Mouse (Mus musculus): ENCODE results near the gene Gm45623. TPM values are rescaled to one million over a fixed set of nuclear protein-coding genes. Genes with fewer than 3 reads are reported as not detected.

The Gm45623 gene
- polyA plus RNA-seq, 1 experiment from 2014 or later = 4.5 TPM

GRCm38 (mm10) chr13:56765284-56766032 lies 11.8 kb upstream of the Gm45623 start:
- Histone ChIP-seq H3K4me3 (ENCODE audit: low read depth, low read length) (no peak overlapping the region), H3K36me3 (ENCODE audit: control insufficient read depth, insufficient read depth, low read length) (no peaks in the 10 kb centered on the region), H3K27ac (ENCODE audit: low read length) (peak overlapping the region; percentile 33; the same call in 1 of the 2 replicates), H3K4me1 (ENCODE audit: control insufficient read depth, insufficient read depth, low read length) (peaks cover 9% of the 10 kb centered on the region; the same call in 1 of the 2 replicates), H3K27me3 (ENCODE audit: control insufficient read depth, insufficient read depth, low read length) (no peaks in the 10 kb centered on the region), H3K9ac (replicated peaks; ENCODE audit: low read depth, low read length) (no peak overlapping the region), H3K9me3 (ENCODE audit: control insufficient read depth, low read depth, low read length) (no peaks in the 10 kb centered on the region), H3K4me2 (replicated peaks; ENCODE audit: low read depth, low read length) (peak overlapping the region; percentile 17)
- 34% methylated on average over 25 of the region's 25 CpGs for WGBS
- ATAC-seq (ENCODE audit: insufficient number of reproducible peaks, insufficient read depth, low FRiP score, low read depth) = no peak

DNA sequence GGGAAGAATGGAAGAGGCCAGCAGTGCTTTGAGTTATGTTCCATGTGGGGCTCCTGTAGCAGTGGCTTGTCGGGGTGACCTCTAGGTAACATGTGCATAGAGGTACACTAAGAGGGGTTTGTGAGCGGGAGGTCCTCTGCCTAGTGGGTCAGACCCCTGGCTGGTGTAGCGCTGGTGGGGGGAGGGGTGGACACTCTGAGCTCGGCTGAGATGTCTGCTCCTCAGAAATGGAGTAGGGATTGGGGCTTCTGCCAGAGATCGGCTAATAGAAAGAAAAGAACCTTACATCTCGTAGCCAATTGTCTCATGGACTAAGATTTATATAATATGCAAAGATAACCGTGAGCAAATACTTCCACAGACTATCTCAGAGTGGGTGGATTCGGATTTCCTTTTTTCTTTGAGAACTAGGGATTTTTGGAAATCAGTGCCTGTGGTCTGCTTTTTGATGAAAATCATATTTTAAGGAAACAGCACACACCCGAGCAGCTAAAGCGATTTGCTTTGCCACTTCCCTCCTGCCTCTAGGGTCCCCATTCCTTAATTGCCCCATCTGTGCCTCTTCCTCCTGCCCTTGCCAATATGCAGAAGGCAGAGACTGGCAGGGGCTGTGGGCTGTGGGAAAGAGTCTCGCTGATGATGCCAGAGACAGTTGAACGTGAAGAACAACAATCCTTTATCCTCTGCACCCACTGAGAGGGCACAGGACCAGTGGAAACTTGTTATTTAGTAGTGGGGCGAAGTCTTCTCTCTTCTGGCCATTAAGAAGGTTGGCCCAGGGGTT lies 9.0 kb upstream of the Gm45623 start:
- WGBS = 30% methylated on average over 13 of the region's 13 CpGs
- Histone ChIP-seq H3K27me3 (ENCODE audit: control insufficient read depth, insufficient read depth, low read length) (no peaks in the 10 kb centered on the region), H3K4me3 (ENCODE audit: low read depth, low read length) (no peak overlapping the region), H3K36me3 (ENCODE audit: control insufficient read depth, insufficient read depth, low read length) (no peaks in the 10 kb centered on the region), H3K4me2 (replicated peaks; ENCODE audit: low read depth, low read length) (no peak overlapping the region), H3K9ac (replicated peaks; ENCODE audit: low read depth, low read length) (no peak overlapping the region), H3K27ac (ENCODE audit: low read length) (no peak overlapping the region), H3K9me3 (ENCODE audit: control insufficient read depth, low read depth, low read length) (no peaks in the 10 kb centered on the region), H3K4me1 (ENCODE audit: control insufficient read depth, insufficient read depth, low read length) (peaks cover 5% of the 10 kb centered on the region; the same call in 1 of the 2 replicates)
- no peak for ATAC-seq (ENCODE audit: insufficient number of reproducible peaks, insufficient read depth, low FRiP score, low read depth)

DNA sequence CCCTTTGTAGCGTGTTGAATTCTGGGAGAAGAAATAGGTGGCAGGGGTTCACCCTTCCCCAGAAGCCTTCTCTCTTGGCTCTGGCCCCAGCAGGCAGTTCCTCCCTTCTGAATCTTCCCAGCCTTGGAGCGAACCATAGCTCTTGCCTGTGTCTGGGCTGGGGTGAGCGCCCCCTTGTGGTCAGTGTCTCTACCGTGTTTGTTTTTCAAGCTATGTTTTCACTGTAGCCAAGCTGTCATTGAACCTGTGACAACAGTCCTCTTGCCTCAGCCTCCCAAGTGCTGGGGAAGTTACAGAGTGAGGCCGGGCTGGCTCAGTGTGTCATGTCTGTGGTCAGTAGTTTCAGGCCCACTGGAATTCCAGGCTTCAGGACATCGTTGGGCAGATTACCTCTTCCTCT lies 4.9 kb upstream of the Gm45623 start:
- no peak overlapping the region for H3K9ac ChIP-seq (replicated peaks; ENCODE audit: low read depth, low read length)
- H3K9me3 ChIP-seq (ENCODE audit: control insufficient read depth, low read depth, low read length) = no peaks in the 10 kb centered on the region
- H3K27ac ChIP-seq (ENCODE audit: low read length) = peak overlapping the region; percentile 52; the same call in 1 of the 2 replicates
- 30% methylated on average over 6 of the region's 6 CpGs for WGBS
- no peak overlapping the region for H3K4me3 ChIP-seq (ENCODE audit: low read depth, low read length)
- no peaks in the 10 kb centered on the region for H3K36me3 ChIP-seq (ENCODE audit: control insufficient read depth, insufficient read depth, low read length)
- H3K4me2 ChIP-seq (replicated peaks; ENCODE audit: low read depth, low read length) = no peak overlapping the region
- H3K27me3 ChIP-seq (ENCODE audit: control insufficient read depth, insufficient read depth, low read length) = 0 out of 2 replicates have a peak, but pooled peaks cover 6% of the 10 kb centered on the region
- no peak for ATAC-seq (ENCODE audit: insufficient number of reproducible peaks, insufficient read depth, low FRiP score, low read depth)
- peaks cover 8% of the 10 kb centered on the region; the same call in 1 of the 2 replicates for H3K4me1 ChIP-seq (ENCODE audit: control insufficient read depth, insufficient read depth, low read length)

DNA sequence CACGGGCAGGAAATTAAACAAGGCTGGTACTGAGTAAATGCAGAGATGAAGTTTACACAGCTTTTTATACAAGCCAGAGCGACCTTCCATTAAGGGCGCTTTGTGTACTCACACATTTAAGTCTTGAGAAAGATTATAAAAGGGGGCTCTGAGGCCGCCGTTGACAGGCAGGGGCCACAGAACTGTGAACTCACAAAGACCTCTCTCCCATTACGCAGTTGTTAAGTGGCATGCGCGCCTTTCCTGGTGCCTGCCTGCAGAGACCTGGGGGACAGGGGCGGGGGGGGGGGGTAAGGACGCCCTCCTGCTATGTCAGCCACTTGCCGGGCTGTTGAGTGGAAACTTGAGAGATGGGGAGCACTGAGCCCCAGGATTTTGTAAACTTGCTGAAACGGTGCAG lies 3.6 kb upstream of the Gm45623 start:
- ATAC-seq (ENCODE audit: insufficient number of reproducible peaks, insufficient read depth, low FRiP score, low read depth) = peak; percentile 62
- peak overlapping the region; percentile 13; the same call in 1 of the 2 replicates for H3K4me2 ChIP-seq (replicated peaks; ENCODE audit: low read depth, low read length)
- peak overlapping the region; percentile 52; the same call in 1 of the 2 replicates for H3K27ac ChIP-seq (ENCODE audit: low read length)
- H3K27me3 ChIP-seq (ENCODE audit: control insufficient read depth, insufficient read depth, low read length) = peaks cover 12% of the 10 kb centered on the region; the same call in 1 of the 2 replicates
- 23% methylated on average over 12 of the region's 12 CpGs for WGBS
- H3K9ac ChIP-seq (replicated peaks; ENCODE audit: low read depth, low read length) = no peak overlapping the region
- H3K36me3 ChIP-seq (ENCODE audit: control insufficient read depth, insufficient read depth, low read length) = no peaks in the 10 kb centered on the region
- no peak overlapping the region for H3K4me3 ChIP-seq (ENCODE audit: low read depth, low read length)
- peaks cover 21% of the 10 kb centered on the region; the same call in 1 of the 2 replicates for H3K4me1 ChIP-seq (ENCODE audit: control insufficient read depth, insufficient read depth, low read length)
- no peaks in the 10 kb centered on the region for H3K9me3 ChIP-seq (ENCODE audit: control insufficient read depth, low read depth, low read length)

GRCm38 (mm10) chr13:56755871-56756270 lies 2.2 kb upstream of the Gm45623 start:
- peaks cover 21% of the 10 kb centered on the region; the same call in 1 of the 2 replicates for H3K4me1 ChIP-seq (ENCODE audit: control insufficient read depth, insufficient read depth, low read length)
- no peaks in the 10 kb centered on the region for H3K36me3 ChIP-seq (ENCODE audit: control insufficient read depth, insufficient read depth, low read length)
- WGBS = 55% methylated on average over 6 of the region's 6 CpGs
- H3K4me2 ChIP-seq (replicated peaks; ENCODE audit: low read depth, low read length) = no peak overlapping the region
- peak; percentile 67; the same call in 1 of the 2 replicates for ATAC-seq (ENCODE audit: insufficient number of reproducible peaks, insufficient read depth, low FRiP score, low read depth)
- no peak overlapping the region for H3K4me3 ChIP-seq (ENCODE audit: low read depth, low read length)
- H3K27me3 ChIP-seq (ENCODE audit: control insufficient read depth, insufficient read depth, low read length) = peaks cover 12% of the 10 kb centered on the region; the same call in 1 of the 2 replicates
- H3K27ac ChIP-seq (ENCODE audit: low read length) = peak overlapping the region; percentile 1; the same call in 1 of the 2 replicates
- no peak overlapping the region for H3K9ac ChIP-seq (replicated peaks; ENCODE audit: low read depth, low read length)
- no peaks in the 10 kb centered on the region for H3K9me3 ChIP-seq (ENCODE audit: control insufficient read depth, low read depth, low read length)

- ATAC-seq (ENCODE audit: insufficient number of reproducible peaks, insufficient read depth, low FRiP score, low read depth) = no peak
- 2% methylated on average over 41 of the region's 41 CpGs for WGBS
- Histone ChIP-seq H3K4me2 (replicated peaks; ENCODE audit: low read depth, low read length) (peak overlapping the region; percentile 98), H3K4me1 (ENCODE audit: control insufficient read depth, insufficient read depth, low read length) (peaks cover 20% of the 10 kb centered on the region; the same call in 1 of the 2 replicates), H3K4me3 (ENCODE audit: low read depth, low read length) (peak overlapping the region; percentile 50), H3K27me3 (ENCODE audit: control insufficient read depth, insufficient read depth, low read length) (peaks cover 12% of the 10 kb centered on the region; the same call in 1 of the 2 replicates), H3K27ac (ENCODE audit: low read length) (0 out of 2 replicates have a peak overlapping the region, but pooled peaks have one; percentile 3), H3K9me3 (ENCODE audit: control insufficient read depth, low read depth, low read length) (no peaks in the 10 kb centered on the region), H3K36me3 (ENCODE audit: control insufficient read depth, insufficient read depth, low read length) (no peaks in the 10 kb centered on the region), H3K9ac (replicated peaks; ENCODE audit: low read depth, low read length) (peak overlapping the region; percentile 57)
These were observed 994 bp downstream of the Gm45623 start for GRCm38 (mm10) chr13:56752474-56753191.

DNA sequence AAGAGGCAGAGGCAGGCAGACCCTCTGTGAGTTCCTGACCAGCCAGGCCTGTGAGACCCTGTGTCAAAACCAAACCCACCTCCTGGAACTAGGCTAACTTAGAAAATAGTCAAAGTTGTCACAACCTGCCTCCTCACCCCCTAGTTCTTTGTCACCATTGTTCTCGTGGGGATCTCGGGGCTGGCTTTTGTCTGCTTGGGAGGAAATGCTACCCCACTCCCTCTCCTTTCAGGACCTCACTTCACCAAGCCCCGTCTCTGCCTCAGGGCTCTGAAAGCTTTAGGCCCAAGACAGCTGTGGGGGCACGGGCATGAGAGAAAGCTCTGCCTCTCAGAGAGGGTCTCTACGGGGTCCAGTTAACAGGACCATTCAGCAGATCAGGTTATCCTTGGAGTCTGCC lies 1.9 kb downstream of the Gm45623 start:
- no peak for ATAC-seq (ENCODE audit: insufficient number of reproducible peaks, insufficient read depth, low FRiP score, low read depth)
- Histone ChIP-seq H3K27me3 (ENCODE audit: control insufficient read depth, insufficient read depth, low read length) (peaks cover 12% of the 10 kb centered on the region; the same call in 1 of the 2 replicates), H3K9ac (replicated peaks; ENCODE audit: low read depth, low read length) (0 out of 2 replicates have a peak overlapping the region, but pooled peaks have one; percentile 57), H3K4me3 (ENCODE audit: low read depth, low read length) (no peak overlapping the region; the same call in 1 of the 2 replicates), H3K9me3 (ENCODE audit: control insufficient read depth, low read depth, low read length) (no peaks in the 10 kb centered on the region), H3K4me1 (ENCODE audit: control insufficient read depth, insufficient read depth, low read length) (peaks cover 14% of the 10 kb centered on the region; the same call in 1 of the 2 replicates), H3K4me2 (replicated peaks; ENCODE audit: low read depth, low read length) (peak overlapping the region; percentile 98), H3K36me3 (ENCODE audit: control insufficient read depth, insufficient read depth, low read length) (no peaks in the 10 kb centered on the region), H3K27ac (ENCODE audit: low read length) (no peak overlapping the region)
- WGBS = 42% methylated on average over 5 of the region's 5 CpGs
